Mouse (Mus musculus) left cerebral cortex, adult 2 months (tissue): ENCODE results near the gene Sstr2. TPM values are rescaled to one million over a fixed set of nuclear protein-coding genes. Genes with fewer than 3 reads are reported as not detected.
A peak's percentile ranks its signal among the peaks of the same experiment; 100 is the strongest.

Experiments
- DNase-seq, 2 experiments: peaks; one replicate each; pipeline ENCODE4 v3.0.0; 2021 to 2022; ENCODE audit warnings: low spot score in 2 of 2, mixed read lengths in 1 of 2; ENCODE audit errors: extremely low spot score in 1 of 2
- H3K27ac ChIP-seq: fragments of 200-600 bp; 2 replicates; pipeline ENCODE4 v1.8.1; 2022
- H3K4me3 ChIP-seq: fragments of 200-600 bp; 2 replicates; pipeline ENCODE4 v1.8.1; 2022
- CTCF ChIP-seq: fragments of 200-600 bp; IDR thresholded peaks from 2 replicates; pipeline ENCODE4 v1.8.1; 2022; ENCODE audit warnings: antibody characterized with exemption, mild to moderate bottlenecking, moderate library complexity
- intact Hi-C: fragments of 180-260 bp; cut with DNase I; formaldehyde crosslinking; loops from one replicate; pipeline ENCODE4 v1.15.1; 2025
- total RNA-seq, 2 experiments: library from RNA; stranded (reverse); gene quantifications; 2 replicates each; pipeline ENCODE4 v1.2.3; 2021

Sstr2 gene
- total RNA-seq, 2 experiments from 2014 or later: 30.4 to 33.8 TPM

DNA sequence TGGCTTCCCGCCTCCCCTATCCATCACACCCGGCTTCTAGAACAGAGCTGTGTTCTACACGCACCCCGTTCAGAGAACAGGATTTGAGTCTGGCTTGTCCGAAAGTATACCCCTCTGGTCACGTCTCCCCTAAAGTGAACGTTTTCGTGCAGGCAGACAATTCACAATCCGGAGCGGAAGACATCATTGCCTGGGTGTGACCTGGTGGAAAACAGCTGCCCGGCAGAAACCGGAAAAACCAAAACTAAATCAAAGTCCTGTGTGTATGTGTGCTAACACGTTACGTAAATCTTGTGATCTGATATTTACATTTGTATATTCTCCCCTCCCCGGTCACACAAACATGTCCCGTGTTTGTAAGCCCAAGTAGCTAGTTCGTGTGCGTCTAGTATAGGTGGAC lies 6.3 kb downstream of the Sstr2 start:
- no peak overlapping the region for H3K27ac ChIP-seq
- H3K4me3 ChIP-seq: no peak overlapping the region
- TF ChIP-seq CTCF: no peak
- DNase-seq: no peak
- intact Hi-C loops: no loop called here

GRCm38 (mm10) chr11:113627785-113628184 lies 8.6 kb downstream of the Sstr2 start:
- intact Hi-C loops: no loop called here
- no peak for DNase-seq
- Histone ChIP-seq H3K4me3 (no peak overlapping the region), H3K27ac (no peak overlapping the region)
- peak; percentile 59 for TF ChIP-seq CTCF

- peak; percentile 62 for TF ChIP-seq CTCF
- H3K4me3 ChIP-seq: no peak overlapping the region
- no peak overlapping the region for H3K27ac ChIP-seq
- no peak for DNase-seq
- intact Hi-C loops: loop anchor here (5.0 kb wide), 1 partner anchor 453 kb away; no protein-coding TSS in a partner anchor
Observed at GRCm38 (mm10) chr11:113630642-113631041, 11.5 kb downstream of the Sstr2 start.

- intact Hi-C loops: loop anchor here (5.0 kb wide), 1 partner anchor 454 kb away; no protein-coding TSS in a partner anchor
- no peak for DNase-seq
- no peak for TF ChIP-seq CTCF
- Histone ChIP-seq H3K27ac (no peak overlapping the region), H3K4me3 (no peak overlapping the region)
Observed at GRCm38 (mm10) chr11:113631302-113631701, 12.2 kb downstream of the Sstr2 start.

GRCm38 (mm10) chr11:113631862-113632261 lies 12.7 kb downstream of the Sstr2 start:
- DNase-seq: no peak
- intact Hi-C loops: loop anchor here (5.0 kb wide), 1 partner anchor 455 kb away; no protein-coding TSS in a partner anchor
- no peak overlapping the region for H3K4me3 ChIP-seq

DNA sequence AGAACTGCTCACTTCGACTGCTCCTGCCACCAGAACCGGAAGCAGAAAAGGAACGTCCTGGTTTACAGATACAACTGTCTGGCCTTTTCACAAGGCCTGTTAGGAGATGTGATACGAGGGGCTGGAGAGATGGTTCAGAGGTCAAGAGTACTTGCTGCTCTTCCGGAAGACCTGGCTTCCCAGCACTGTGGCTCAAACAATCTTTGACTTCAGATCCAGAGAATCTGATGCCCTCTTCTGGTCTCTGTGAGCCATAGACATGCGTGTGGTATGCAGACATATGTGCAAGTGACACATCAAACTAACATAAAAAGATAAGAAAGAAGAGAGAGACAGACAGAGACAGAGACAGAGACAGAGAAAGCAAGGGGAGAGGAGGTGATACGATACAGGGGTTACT lies 13.2 kb downstream of the Sstr2 start:
- intact Hi-C loops: loop anchor here (5.0 kb wide), 1 partner anchor 455 kb away; no protein-coding TSS in a partner anchor
- no peak for TF ChIP-seq CTCF
- no peak overlapping the region for H3K4me3 ChIP-seq
- no peak overlapping the region for H3K27ac ChIP-seq
- no peak for DNase-seq

More at GRCm38 (mm10) chr11:113631862-113632261, 12.7 kb downstream of the Sstr2 start:
- no peak overlapping the region for H3K27ac ChIP-seq
- no peak for TF ChIP-seq CTCF

DNA sequence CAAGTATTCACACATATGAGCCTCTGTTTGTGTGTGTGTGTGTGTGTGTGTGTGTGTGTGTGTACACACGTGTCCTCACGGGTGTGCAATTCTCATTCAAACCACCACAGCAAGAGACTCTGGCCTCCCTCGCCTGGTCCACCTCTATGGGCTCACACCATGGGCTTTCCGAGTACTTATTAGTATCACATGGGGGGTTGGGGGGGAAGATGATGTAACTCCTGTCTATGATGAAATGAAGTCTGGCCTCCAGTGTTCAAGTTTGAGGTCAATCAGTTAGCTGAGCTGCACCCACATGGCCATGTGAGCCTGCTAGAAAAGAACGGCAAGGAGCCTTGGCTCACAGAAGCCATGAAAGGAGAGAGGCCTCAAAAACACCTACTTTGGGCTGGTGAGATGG lies 14.3 kb downstream of the Sstr2 start:
- H3K27ac ChIP-seq: no peak overlapping the region
- no peak for TF ChIP-seq CTCF
- H3K4me3 ChIP-seq: no peak overlapping the region
- no peak for DNase-seq
- intact Hi-C loops: loop anchor here (5.0 kb wide), 1 partner anchor 456 kb away; no protein-coding TSS in a partner anchor

- intact Hi-C loops: loop anchor here (5.0 kb wide), 1 partner anchor 457 kb away; no protein-coding TSS in a partner anchor
- DNase-seq: no peak
- no peak for TF ChIP-seq CTCF
- Histone ChIP-seq H3K4me3 (no peak overlapping the region), H3K27ac (no peak overlapping the region)
Observed at GRCm38 (mm10) chr11:113634699-113635121, 15.6 kb downstream of the Sstr2 start.

- Histone ChIP-seq H3K4me3 (no peak overlapping the region), H3K27ac (no peak overlapping the region)
- no peak for TF ChIP-seq CTCF
- intact Hi-C loops: no loop called here
- DNase-seq: no peak
Observed at GRCm38 (mm10) chr11:113638680-113639079, 19.5 kb downstream of the Sstr2 start.

- TF ChIP-seq CTCF: no peak; the same call in 1 of the 2 replicates
- Histone ChIP-seq H3K4me3 (no peak overlapping the region), H3K27ac (no peak overlapping the region)
- intact Hi-C loops: no loop called here
- DNase-seq: no peak
Observed at GRCm38 (mm10) chr11:113645181-113645580, 26.0 kb downstream of the Sstr2 start.

DNA sequence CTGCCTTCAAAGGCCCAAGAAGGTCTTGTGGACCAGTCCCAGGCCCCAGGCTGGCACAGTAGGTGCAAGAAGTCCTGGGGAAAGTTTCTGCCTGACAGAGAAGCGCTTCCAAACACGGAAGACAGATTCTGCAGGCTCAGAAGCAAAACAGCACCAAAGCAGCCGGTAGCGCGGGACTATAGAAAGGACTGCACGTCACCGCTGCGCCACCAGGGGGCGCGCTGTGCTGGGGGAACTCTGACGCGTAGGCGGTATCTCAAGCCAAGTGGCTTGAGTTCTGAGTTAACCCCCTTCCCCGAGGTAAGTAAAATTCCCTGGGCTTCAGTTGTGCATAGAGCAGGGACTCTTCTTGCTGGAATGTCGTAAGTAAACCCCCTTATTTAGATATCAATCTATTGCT lies 29.0 kb downstream of the Sstr2 start:
- H3K4me3 ChIP-seq: no peak overlapping the region
- intact Hi-C loops: loop anchor here (2.0 kb wide), 1 partner anchor 163 kb away; no protein-coding TSS in a partner anchor
- H3K27ac ChIP-seq: no peak overlapping the region
- TF ChIP-seq CTCF: peak; percentile 100
- peak; percentile 78 to 86 for DNase-seq

DNA sequence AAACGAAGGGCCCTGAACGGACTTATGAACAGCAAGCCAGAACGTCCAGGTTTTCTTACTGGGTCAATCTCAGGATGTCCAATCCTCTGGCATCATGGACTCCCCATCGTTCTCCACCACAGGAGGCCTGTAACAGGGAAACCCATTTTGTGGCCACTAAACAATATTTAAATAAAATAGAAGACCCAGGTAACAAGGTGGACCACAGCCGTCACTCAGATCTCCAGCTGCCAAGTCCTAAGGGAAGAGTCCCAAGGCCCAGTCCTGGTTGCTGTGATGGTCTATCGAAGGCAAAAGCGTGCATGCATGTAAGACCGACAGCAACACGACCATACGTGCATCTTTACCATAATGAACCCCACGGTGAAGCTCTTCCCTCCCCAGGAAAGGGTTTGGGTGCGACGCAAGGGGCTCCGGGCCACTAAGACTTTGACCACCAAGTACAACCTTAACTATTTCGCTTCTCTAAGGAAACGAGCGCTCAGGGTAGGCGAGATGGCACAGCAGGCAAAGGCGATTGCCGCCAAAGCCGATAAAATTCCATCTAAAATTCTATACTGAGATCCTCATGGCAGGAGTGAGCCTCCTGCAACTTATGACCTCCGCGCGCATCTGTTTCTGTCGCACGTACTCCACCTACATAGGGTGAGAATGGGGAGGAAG lies 29.7 kb downstream of the Sstr2 start, which contains the start of gene Cog1:
Gene Cog1, plus strand, starts transcription at position 480 of the 663 bp plus-strand sequence.
- intact Hi-C loops: loop anchor here (1.0 to 2.0 kb wide), 2 partner anchors 35 to 162 kb away; partner anchors contain the start of genes D11Wsu47e and Fam104a
- DNase-seq: no peak
- Histone ChIP-seq H3K27ac (peak within 1 kb of the TSS; percentile 99), H3K4me3 (peak within 1 kb of the TSS; percentile 99)
- no peak for TF ChIP-seq CTCF
